Mouse (Mus musculus) forebrain, embryonic 10.5 days (tissue): Measurements from ENCODE around the gene Chaf1a. TPM values are rescaled to one million over a fixed set of nuclear protein-coding genes. Genes with fewer than 3 reads are reported as not detected.
"Not testable (repeated sequence)": the region's sequence is repeated elsewhere in the genome, so short reads cannot be mapped to it uniquely, and the experiment has no call there.

Experiments used
- DNase-seq: peaks from one replicate; pipeline ENCODE4 v3.0.0-alpha.2; 2017; ENCODE audit warnings: low spot score; ENCODE audit errors: extremely low spot score
- H3K27ac ChIP-seq: fragments of 300-500 bp; sonication (generic); 2 replicates; pipeline ENCODE4 v1.5.1; 2016; ENCODE audit warnings: mild to moderate bottlenecking
- H3K27me3 ChIP-seq: fragments of 300-500 bp; sonication (generic); 2 replicates; pipeline ENCODE4 v1.6.1; 2016; ENCODE audit warnings: mild to moderate bottlenecking; ENCODE audit not compliant: poor library complexity, severe bottlenecking
- H3K36me3 ChIP-seq: fragments of 300-500 bp; sonication (generic); replicated peaks from 2 replicates; pipeline ENCODE4 v1.6.1; 2016; ENCODE audit warnings: mild to moderate bottlenecking, moderate library complexity
- H3K4me1 ChIP-seq: fragments of 300-500 bp; sonication (generic); 2 replicates; pipeline ENCODE4 v1.6.1; 2016
- H3K4me3 ChIP-seq: fragments of 300-500 bp; sonication (generic); 2 replicates; pipeline ENCODE4 v1.5.1; 2016; ENCODE audit warnings: mild to moderate bottlenecking, moderate library complexity
- H3K9me3 ChIP-seq: fragments of 300-500 bp; sonication (generic); 2 replicates; pipeline ENCODE4 v1.6.1; 2016; ENCODE audit warnings: mild to moderate bottlenecking, moderate library complexity
- WGBS: fragments of 180-500 bp; shearing (Covaris S2); methylation state at CpG from one replicate; pipeline ENCODE4 v1.1.7; 2016; 5-methylcytosine and 5-hydroxymethylcytosine counted together
- polyA plus RNA-seq: library from polyadenylated mRNA; unstranded; fragments of >200 nt; fragmentation: Nextera tagmentation; extraction: Ambion mirVana; gene quantifications from 2 replicates; pipeline ENCODE4 v1.2.1, GENCODE M21; 2016

Chaf1a gene
- polyA plus RNA-seq, 1 experiment from 2014 or later, result 53.9 TPM

DNA sequence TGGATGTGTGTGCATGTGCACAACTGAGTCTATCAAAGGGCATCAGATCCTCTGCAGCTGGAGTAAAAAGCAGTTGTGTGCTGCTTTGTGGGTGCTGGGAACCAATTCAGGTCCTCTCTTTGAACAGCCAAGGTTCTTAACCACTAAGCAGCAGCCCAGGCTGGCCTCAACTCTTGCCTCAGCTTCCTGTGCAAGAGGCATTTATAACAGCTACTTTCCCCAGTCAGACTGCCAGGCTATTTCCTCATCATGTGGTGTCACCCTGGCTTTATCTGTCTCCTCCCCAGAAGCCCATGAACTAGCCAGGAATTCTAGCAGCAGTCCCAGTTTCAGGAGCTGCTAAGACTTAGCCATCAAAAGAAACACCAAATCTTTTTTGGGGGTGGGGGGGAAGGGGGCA lies 26.2 kb downstream of the Chaf1a start:
- Histone ChIP-seq H3K4me3 (no peak overlapping the region), H3K27ac (no peak overlapping the region), H3K4me1 (no peaks in the 10 kb centered on the region), H3K9me3 (no peaks in the 10 kb centered on the region; the same call in 1 of the 2 replicates), H3K27me3 (no peaks in the 10 kb centered on the region), H3K36me3 (peaks cover 100% of the 10 kb centered on the region)
- no peak for DNase-seq

DNA sequence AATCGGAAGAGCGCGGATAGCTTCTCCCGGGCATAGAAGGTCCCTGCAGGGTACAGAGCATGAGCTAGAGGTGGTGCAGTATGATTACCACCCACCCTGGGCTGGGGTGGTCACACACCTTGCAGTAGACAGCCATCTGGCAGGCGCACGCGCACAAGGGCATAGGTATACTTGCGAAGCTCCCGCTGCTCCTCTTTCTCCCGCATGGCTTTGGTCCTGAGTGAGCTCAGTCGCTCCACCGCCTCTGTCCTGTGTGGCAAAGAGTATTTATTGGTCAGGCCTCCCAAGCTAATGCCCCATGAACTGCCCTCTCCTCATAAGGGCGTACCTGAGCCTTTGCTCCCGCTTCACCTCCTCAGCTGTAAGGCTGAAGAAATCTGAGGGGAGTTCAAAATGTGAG lies 28.8 kb downstream of the Chaf1a start:
- no peak for DNase-seq
- Histone ChIP-seq H3K36me3 (peaks cover 91% of the 10 kb centered on the region), H3K4me3 (no peak overlapping the region), H3K27me3 (no peaks in the 10 kb centered on the region), H3K4me1 (peaks cover 13% of the 10 kb centered on the region), H3K9me3 (no peaks in the 10 kb centered on the region; the same call in 1 of the 2 replicates), H3K27ac (no peak overlapping the region)
- WGBS, result 97% methylated on average over 14 of the region's 14 CpGs

DNA sequence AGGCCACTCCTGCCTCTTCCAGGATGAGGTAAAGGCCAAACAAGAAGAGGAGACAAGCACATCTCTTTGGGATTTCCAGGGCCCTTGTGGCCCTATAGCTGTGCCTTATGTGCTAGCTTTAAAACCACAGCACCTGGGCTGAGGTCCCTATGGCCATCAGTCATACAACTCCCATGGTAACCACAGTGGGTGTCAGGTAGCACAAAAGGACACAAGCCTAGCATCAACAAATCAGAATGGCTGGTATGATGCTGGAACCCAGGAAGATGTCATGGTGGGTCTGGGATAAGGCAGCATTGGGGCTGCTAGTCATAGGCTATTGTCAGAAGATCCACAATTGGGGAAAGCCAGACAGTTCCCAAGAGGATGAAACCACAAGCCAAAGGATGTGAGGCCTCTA lies 30.9 kb downstream of the Chaf1a start:
- no peak for DNase-seq
- Histone ChIP-seq H3K27me3 (no peaks in the 10 kb centered on the region), H3K36me3 (peaks cover 70% of the 10 kb centered on the region), H3K4me3 (no peak overlapping the region), H3K9me3 (no peaks in the 10 kb centered on the region; the same call in 1 of the 2 replicates), H3K4me1 (peaks cover 28% of the 10 kb centered on the region), H3K27ac (no peak overlapping the region)

DNA sequence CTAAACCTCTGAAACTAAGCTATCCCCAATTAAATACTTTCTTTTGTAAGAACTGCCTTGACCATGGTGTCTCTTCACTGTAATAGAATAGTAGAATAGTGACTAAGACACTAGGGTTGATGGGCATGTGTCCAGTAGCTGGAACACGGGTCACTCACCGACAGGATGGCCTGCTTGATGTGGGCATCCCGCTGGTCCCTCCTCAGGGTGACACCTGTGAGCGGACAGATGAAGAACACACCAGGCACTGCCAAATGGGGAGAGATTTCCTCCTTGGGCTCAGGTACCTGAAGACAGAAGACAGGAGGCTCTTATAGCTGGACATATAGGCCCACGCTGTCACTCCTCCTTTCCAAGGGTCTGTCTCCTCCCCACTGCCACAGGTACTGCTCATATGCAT lies 32.0 kb downstream of the Chaf1a start:
- no peak overlapping the region for H3K27ac ChIP-seq
- peaks cover 59% of the 10 kb centered on the region for H3K36me3 ChIP-seq
- 90% methylated on average over 5 of the region's 5 CpGs for WGBS
- no peaks in the 10 kb centered on the region for H3K9me3 ChIP-seq
- no peak overlapping the region for H3K4me3 ChIP-seq
- no peak for DNase-seq
- H3K27me3 ChIP-seq, result no peaks in the 10 kb centered on the region
- H3K4me1 ChIP-seq, result peaks cover 28% of the 10 kb centered on the region

GRCm38 (mm10) chr17:56074097-56074826 lies 34.0 kb downstream of the Chaf1a start:
- peak; percentile 88 for DNase-seq
- H3K36me3 ChIP-seq, result peaks cover 39% of the 10 kb centered on the region
- H3K4me1 ChIP-seq, result peaks cover 32% of the 10 kb centered on the region
- WGBS, result 10% methylated on average over 22 of the region's 22 CpGs
- no peaks in the 10 kb centered on the region for H3K27me3 ChIP-seq
- peak overlapping the region; percentile 89 for H3K27ac ChIP-seq
- H3K4me3 ChIP-seq, result peak overlapping the region; percentile 69
- no peaks in the 10 kb centered on the region for H3K9me3 ChIP-seq

- WGBS, result under 1% methylated on average over 35 of the region's 35 CpGs
- peaks cover 33% of the 10 kb centered on the region for H3K36me3 ChIP-seq
- DNase-seq, result peak; percentile 97
- peaks cover 32% of the 10 kb centered on the region for H3K4me1 ChIP-seq
- H3K27me3 ChIP-seq, result no peaks in the 10 kb centered on the region
- peak within 1 kb of the TSS; percentile 89 for H3K27ac ChIP-seq
- H3K9me3 ChIP-seq, result no peaks in the 10 kb centered on the region
- H3K4me3 ChIP-seq, result peak within 1 kb of the TSS; percentile 69
These were observed 34.6 kb downstream of the Chaf1a start, which contains the start of gene Ubxn6 for GRCm38 (mm10) chr17:56074827-56075208. TSS of gene Ubxn6 (minus strand) at chr17:56075028.

GRCm38 (mm10) chr17:56077523-56077922 lies 37.3 kb downstream of the Chaf1a start:
- Histone ChIP-seq H3K27me3 (no peaks in the 10 kb centered on the region), H3K9me3 (no peaks in the 10 kb centered on the region), H3K4me1 (peaks cover 59% of the 10 kb centered on the region), H3K27ac (no peak overlapping the region), H3K36me3 (peaks cover 14% of the 10 kb centered on the region), H3K4me3 (no peak overlapping the region)
- no peak for DNase-seq
- 89% methylated on average over 5 of the region's 5 CpGs for WGBS

DNA sequence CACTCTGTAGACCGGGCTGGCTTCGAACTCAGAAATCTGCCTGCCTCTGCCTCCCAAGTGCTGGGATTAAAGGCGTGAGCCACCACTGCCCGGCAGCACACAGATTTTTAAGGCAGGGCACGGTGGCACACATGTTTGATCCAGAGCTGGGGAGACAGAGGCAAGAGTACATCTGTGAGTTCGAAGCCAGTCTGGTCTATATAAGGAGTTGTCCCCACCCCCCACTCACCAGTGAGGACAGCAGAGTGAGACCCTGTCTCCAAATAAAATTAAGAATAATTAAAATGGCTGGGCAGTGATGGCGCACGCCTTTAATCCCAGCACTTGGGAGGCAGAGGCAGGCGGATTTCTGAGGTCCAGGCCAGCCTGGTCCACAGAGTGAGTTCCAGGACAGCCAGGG lies 38.1 kb downstream of the Chaf1a start:
- WGBS, result 63% methylated on average over 9 of the region's 9 CpGs
- H3K27me3 ChIP-seq, DNase-seq, H3K9me3 ChIP-seq: not testable (repeated sequence)
- peaks cover 16% of the 10 kb centered on the region for H3K36me3 ChIP-seq
- peaks cover 52% of the 10 kb centered on the region for H3K4me1 ChIP-seq
- H3K4me3 ChIP-seq, result peak overlapping the region; percentile 94
- peak overlapping the region; percentile 75 for H3K27ac ChIP-seq

GRCm38 (mm10) chr17:56078880-56079795 lies 38.9 kb downstream of the Chaf1a start, which contains the start of gene Hdgfl2:
TSS of gene Hdgfl2 (plus strand) at chr17:56079634.
- peak; percentile 99 for DNase-seq
- H3K4me1 ChIP-seq, result peaks cover 45% of the 10 kb centered on the region
- H3K27ac ChIP-seq, result peak within 1 kb of the TSS; percentile 91
- no peaks in the 10 kb centered on the region for H3K9me3 ChIP-seq
- H3K36me3 ChIP-seq, result peaks cover 22% of the 10 kb centered on the region
- under 1% methylated on average over 61 of the region's 61 CpGs for WGBS
- no peaks in the 10 kb centered on the region for H3K27me3 ChIP-seq
- peak within 1 kb of the TSS; percentile 94 for H3K4me3 ChIP-seq

DNA sequence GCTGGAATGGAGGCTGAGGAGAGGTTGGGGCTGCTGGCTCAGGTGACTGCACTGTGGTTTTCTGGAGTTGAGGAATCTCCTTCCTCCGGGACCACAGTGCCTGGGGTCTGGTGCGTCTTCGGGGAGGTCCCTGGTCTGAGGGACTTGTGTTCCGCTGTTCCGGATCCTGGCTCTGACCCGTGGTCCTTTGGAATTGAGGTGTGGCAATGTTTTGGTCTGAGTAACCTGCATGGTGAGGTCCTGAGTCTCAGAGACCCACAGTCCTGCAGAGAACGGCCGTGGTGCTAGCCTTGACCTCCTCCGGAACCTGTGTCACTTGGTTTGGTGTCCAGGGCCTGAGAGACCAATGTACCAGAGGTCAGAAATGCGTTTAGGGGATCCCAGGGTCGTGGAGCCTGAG lies 39.7 kb downstream of the Chaf1a start:
- 3% methylated on average over 11 of the region's 11 CpGs for WGBS
- Histone ChIP-seq H3K4me1 (peaks cover 40% of the 10 kb centered on the region), H3K27me3 (no peaks in the 10 kb centered on the region), H3K36me3 (peaks cover 30% of the 10 kb centered on the region), H3K4me3 (peak overlapping the region; percentile 94), H3K9me3 (no peaks in the 10 kb centered on the region), H3K27ac (peak overlapping the region; percentile 91)
- DNase-seq, result no peak

DNA sequence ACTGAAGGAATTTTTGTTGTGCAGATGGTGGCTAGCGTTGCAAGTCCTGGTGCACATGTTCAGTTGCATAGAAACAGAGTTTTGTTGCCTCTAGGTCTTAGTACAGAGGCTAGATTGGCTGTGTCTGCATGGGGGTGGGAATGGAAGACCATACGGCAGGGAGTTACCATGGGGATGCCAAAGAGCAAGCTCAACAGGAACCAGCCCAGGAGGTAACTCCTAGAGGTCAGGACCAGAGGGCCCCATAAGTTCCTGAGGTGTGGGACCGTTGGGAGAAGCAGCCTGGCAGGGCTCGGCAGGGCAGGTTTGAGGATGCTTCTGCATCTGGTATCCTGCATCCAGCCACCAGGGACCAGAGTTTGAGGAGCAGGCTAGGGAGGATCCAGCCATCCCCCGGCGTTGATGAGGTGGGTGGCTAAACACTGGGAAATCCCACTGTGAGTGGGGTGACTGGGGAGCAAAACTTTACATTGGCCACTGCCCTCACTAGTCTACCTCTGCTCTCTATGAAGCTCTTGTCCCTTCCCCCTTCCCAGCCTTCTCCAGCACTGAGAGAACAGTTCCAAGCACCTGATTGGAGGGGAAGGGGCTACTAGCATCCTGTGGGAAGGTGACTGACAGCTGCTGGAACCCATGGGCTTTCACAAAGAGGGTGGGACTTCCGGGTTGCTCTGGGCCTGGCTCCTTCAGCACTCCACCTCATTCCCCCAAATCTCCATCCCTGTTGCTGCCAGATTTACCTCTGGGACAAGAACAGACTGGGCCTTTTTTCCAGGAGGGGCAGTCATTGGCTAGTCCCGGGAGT lies 40.7 kb downstream of the Chaf1a start:
- no peaks in the 10 kb centered on the region for H3K27me3 ChIP-seq
- WGBS, result 7% methylated on average over 8 of the region's 8 CpGs
- H3K4me1 ChIP-seq, result peaks cover 31% of the 10 kb centered on the region
- peaks cover 41% of the 10 kb centered on the region for H3K36me3 ChIP-seq
- peak overlapping the region; percentile 91 for H3K27ac ChIP-seq
- peak; percentile 82 for DNase-seq
- H3K9me3 ChIP-seq, result no peaks in the 10 kb centered on the region
- H3K4me3 ChIP-seq, result peak overlapping the region; percentile 94

- DNase-seq, result no peak
- WGBS, result 76% methylated on average over 1 of the region's 1 CpGs
- Histone ChIP-seq H3K4me3 (no peak overlapping the region; the same call in 1 of the 2 replicates), H3K36me3 (peaks cover 83% of the 10 kb centered on the region), H3K27ac (no peak overlapping the region), H3K4me1 (no peaks in the 10 kb centered on the region), H3K9me3 (no peaks in the 10 kb centered on the region), H3K27me3 (no peaks in the 10 kb centered on the region)
These were observed 52.1 kb downstream of the Chaf1a start for GRCm38 (mm10) chr17:56092312-56092711.
